Mouse (Mus musculus): ENCODE data around the gene Cenpf.

- TF ChIP-seq ZKSCAN1 (IDR thresholded peaks at IDR 0.05; ENCODE audit: borderline replicate concordance, low read depth, low read length), result no peak
- TF ChIP-seq CTCF (conservative IDR thresholded peaks at IDR 0.05 in 1 of 2, IDR thresholded peaks at IDR 0.05 in 1 of 2; ENCODE audit: low read depth in 2 of 2, low read length in 2 of 2), result no peak
- no peak for TF ChIP-seq NRF1 (IDR thresholded peaks at IDR 0.05; ENCODE audit: low read depth, low read length)
- no peak for TF ChIP-seq NELFE (IDR thresholded peaks at IDR 0.05; ENCODE audit: low read depth, low read length)
- no peak for TF ChIP-seq POLR2A (IDR thresholded peaks at IDR 0.05; ENCODE audit: low read depth, low read length)
- no peak for TF ChIP-seq ETS1 (conservative IDR thresholded peaks at IDR 0.05; ENCODE audit: low read depth, low read length)
- TF ChIP-seq CHD2 (IDR thresholded peaks at IDR 0.05; ENCODE audit: low read length), result no peak
- TF ChIP-seq GABPA (IDR thresholded peaks at IDR 0.05; ENCODE audit: insufficient replicate concordance, low read depth, low read length), result no peak
- TF ChIP-seq MXI1 (IDR thresholded peaks at IDR 0.05; ENCODE audit: low read depth, low read length), result no peak
These were observed 30.5 kb downstream of the Cenpf start for GRCm38 (mm10) chr1:189657406-189657805.

Measured in CH12.LX (cell line).